Mouse (Mus musculus) ES-CJ7 (cell line): ENCODE data around the gene Begain.

Experiments
- DNase-seq: peaks from one replicate; pipeline ENCODE4 v3.0.0; 2011; ENCODE audit warnings: low read depth, low spot score

The Begain gene

GRCm38 (mm10) chr12:109068167-109068653 lies at the start of gene Begain:
Gene Begain (minus strand): TSS chr12:109068217.
- no peak for DNase-seq

GRCm38 (mm10) chr12:109115707-109116106 lies 47.7 kb upstream of the Begain start:
- DNase-seq, result no peak

- DNase-seq, result no peak
Measured at GRCm38 (mm10) chr12:109115161-109115560, 47.1 kb upstream of the Begain start.

GRCm38 (mm10) chr12:109112996-109113592 lies 45.1 kb upstream of the Begain start:
- DNase-seq, result no peak

- no peak for DNase-seq
Measured at GRCm38 (mm10) chr12:109112354-109112995, 44.5 kb upstream of the Begain start.

- DNase-seq, result no peak
Measured at GRCm38 (mm10) chr12:109108911-109109310, 40.9 kb upstream of the Begain start.

GRCm38 (mm10) chr12:109100381-109100780 lies 32.4 kb upstream of the Begain start:
- DNase-seq, result no peak

- no peak for DNase-seq
Measured at GRCm38 (mm10) chr12:109090456-109091130, 22.6 kb upstream of the Begain start.

- DNase-seq, result no peak
Measured at GRCm38 (mm10) chr12:109090041-109090440, 22.0 kb upstream of the Begain start.

GRCm38 (mm10) chr12:109086111-109086510 lies 18.1 kb upstream of the Begain start:
- no peak for DNase-seq

- DNase-seq, result no peak
Measured at GRCm38 (mm10) chr12:109085674-109086073, 17.7 kb upstream of the Begain start.

- DNase-seq, result peak; percentile 25
Measured at GRCm38 (mm10) chr12:109085046-109085445, 17.0 kb upstream of the Begain start.

GRCm38 (mm10) chr12:109083476-109083875 lies 15.5 kb upstream of the Begain start:
- DNase-seq, result peak; percentile 65

- no peak for DNase-seq
Measured at GRCm38 (mm10) chr12:109077036-109077435, 9.0 kb upstream of the Begain start.

- DNase-seq, result no peak
Measured at GRCm38 (mm10) chr12:109074777-109075285, 6.8 kb upstream of the Begain start.

GRCm38 (mm10) chr12:109074106-109074505 lies 6.1 kb upstream of the Begain start:
- DNase-seq, result no peak

GRCm38 (mm10) chr12:109071248-109071647 lies 3.2 kb upstream of the Begain start:
- DNase-seq, result no peak

GRCm38 (mm10) chr12:109069751-109070150 lies 1.7 kb upstream of the Begain start:
- no peak for DNase-seq

- no peak for DNase-seq
Measured at GRCm38 (mm10) chr12:109068738-109069137, 721 bp upstream of the Begain start.

GRCm38 (mm10) chr12:109067561-109068135 lies 369 bp downstream of the Begain start:
- DNase-seq, result no peak

- no peak for DNase-seq
Measured at GRCm38 (mm10) chr12:109058660-109059059, 9.4 kb downstream of the Begain start.

GRCm38 (mm10) chr12:109057736-109058135 lies 10.3 kb downstream of the Begain start:
- no peak for DNase-seq
